Mouse (Mus musculus): ENCODE data around the gene Rab11fip5.

DNA sequence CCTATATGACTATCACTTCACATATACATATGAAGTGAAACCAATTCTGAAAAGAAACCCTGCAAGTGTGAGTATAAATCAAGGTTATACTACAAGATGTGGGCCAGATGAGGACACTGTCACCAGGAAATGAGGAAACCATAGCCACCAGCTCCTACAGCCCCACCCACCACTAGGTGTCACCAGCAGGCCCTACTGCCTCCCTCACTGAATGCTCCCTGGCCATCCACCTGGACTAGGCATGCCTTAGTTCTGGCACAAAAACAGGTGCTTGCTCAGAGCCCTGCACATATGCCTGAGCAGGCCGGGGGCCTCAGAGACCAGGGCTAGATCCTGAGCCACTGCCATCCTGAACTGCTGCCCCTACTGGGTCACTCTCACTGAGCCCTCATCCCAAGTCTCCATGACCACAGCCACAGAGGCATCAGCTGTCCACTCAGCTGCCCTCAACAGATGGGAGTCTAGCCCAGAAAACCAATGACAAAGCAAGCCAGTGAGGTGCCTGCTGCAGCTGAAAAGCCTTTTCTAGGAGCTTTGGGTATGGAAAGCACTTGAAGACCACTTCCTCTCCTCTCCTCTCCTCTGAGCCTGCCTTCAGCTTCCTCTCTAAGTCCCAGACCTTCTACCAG is 35.0 kb downstream of the Rab11fip5 start:
- no peak for TF ChIP-seq POLR2A (IDR thresholded peaks at IDR 0.05; ENCODE audit: insufficient read depth, low read depth, low read length)
- peak; percentile 33; the same call in 1 of the 2 replicates for TF ChIP-seq CTCF (IDR thresholded peaks at IDR 0.05; ENCODE audit: insufficient read depth, low read depth, low read length)
